Mouse (Mus musculus): ENCODE measurements around the gene Sgms2.

Sgms2 gene

GRCm38 (mm10) chr3:131364194-131364593 lies 127.0 kb downstream of the Sgms2 start:
- in situ Hi-C loops (cut with MboI, MseI) = loop anchor here (10.0 to 25.0 kb wide), 6 partner anchors 269 to 1148 kb away; no protein-coding TSS in a partner anchor

GRCm38 (mm10) chr3:131363602-131364001 lies 127.6 kb downstream of the Sgms2 start:
- in situ Hi-C loops (cut with MboI, MseI) = loop anchor here (10.0 to 25.0 kb wide), 6 partner anchors 269 to 1149 kb away; no protein-coding TSS in a partner anchor

- in situ Hi-C loops (cut with MboI, MseI) = loop anchor here (10.0 to 25.0 kb wide), 6 partner anchors 267 to 1150 kb away; no protein-coding TSS in a partner anchor
Measured at GRCm38 (mm10) chr3:131361960-131362359, 129.3 kb downstream of the Sgms2 start.

GRCm38 (mm10) chr3:131359011-131359410 lies 132.2 kb downstream of the Sgms2 start:
- in situ Hi-C loops (cut with MboI, MseI) = loop anchor here (10.0 to 25.0 kb wide), 6 partner anchors 196 to 1153 kb away; no protein-coding TSS in a partner anchor

GRCm38 (mm10) chr3:131358205-131358604 lies 133.0 kb downstream of the Sgms2 start:
- in situ Hi-C loops (cut with MboI, MseI) = loop anchor here (10.0 to 25.0 kb wide), 6 partner anchors 197 to 1154 kb away; no protein-coding TSS in a partner anchor

- in situ Hi-C loops (cut with MboI, MseI) = loop anchor here (10.0 to 25.0 kb wide), 6 partner anchors 197 to 1155 kb away; no protein-coding TSS in a partner anchor
Measured at GRCm38 (mm10) chr3:131357643-131358042, 133.6 kb downstream of the Sgms2 start.

- in situ Hi-C loops (cut with MboI, MseI) = loop anchor here (10.0 to 25.0 kb wide), 6 partner anchors 199 to 1156 kb away; no protein-coding TSS in a partner anchor
Measured at GRCm38 (mm10) chr3:131356026-131356425, 135.2 kb downstream of the Sgms2 start.

- in situ Hi-C loops (cut with MboI, MseI) = loop anchor here (10.0 to 25.0 kb wide), 6 partner anchors 204 to 1162 kb away; no protein-coding TSS in a partner anchor
Measured at GRCm38 (mm10) chr3:131350539-131350938, 140.7 kb downstream of the Sgms2 start.

GRCm38 (mm10) chr3:131349013-131349412 lies 142.2 kb downstream of the Sgms2 start:
- in situ Hi-C loops (cut with MboI, MseI) = loop anchor here (25.0 kb wide), 2 partner anchors 1313 to 1363 kb away; no protein-coding TSS in a partner anchor

- in situ Hi-C loops (cut with MboI, MseI) = loop anchor here (25.0 kb wide), 2 partner anchors 1314 to 1364 kb away; no protein-coding TSS in a partner anchor
Measured at GRCm38 (mm10) chr3:131348579-131348950, 142.6 kb downstream of the Sgms2 start.

GRCm38 (mm10) chr3:131347831-131348578 lies 143.2 kb downstream of the Sgms2 start:
- in situ Hi-C loops (cut with MboI, MseI) = loop anchor here (25.0 kb wide), 2 partner anchors 1314 to 1364 kb away; no protein-coding TSS in a partner anchor

- in situ Hi-C loops (cut with MboI, MseI) = loop anchor here (25.0 kb wide), 2 partner anchors 1316 to 1366 kb away; no protein-coding TSS in a partner anchor
Measured at GRCm38 (mm10) chr3:131345903-131346302, 145.3 kb downstream of the Sgms2 start.

- in situ Hi-C loops (cut with MboI, MseI) = loop anchor here (25.0 kb wide), 2 partner anchors 1319 to 1369 kb away; no protein-coding TSS in a partner anchor
Measured at GRCm38 (mm10) chr3:131343311-131343710, 147.9 kb downstream of the Sgms2 start.

- in situ Hi-C loops (cut with MboI, MseI) = loop anchor here (25.0 kb wide), 2 partner anchors 1321 to 1371 kb away; no protein-coding TSS in a partner anchor
Measured at GRCm38 (mm10) chr3:131340885-131341284, 150.3 kb downstream of the Sgms2 start.

GRCm38 (mm10) chr3:131339280-131339679 lies 151.9 kb downstream of the Sgms2 start:
- in situ Hi-C loops (cut with MboI, MseI) = loop anchor here (25.0 kb wide), 2 partner anchors 1323 to 1373 kb away; no protein-coding TSS in a partner anchor

- in situ Hi-C loops (cut with MboI, MseI) = loop anchor here (25.0 kb wide), 2 partner anchors 1325 to 1375 kb away; no protein-coding TSS in a partner anchor
Measured at GRCm38 (mm10) chr3:131337749-131338148, 153.5 kb downstream of the Sgms2 start.

GRCm38 (mm10) chr3:131336629-131337028 lies 154.6 kb downstream of the Sgms2 start:
- in situ Hi-C loops (cut with MboI, MseI) = loop anchor here (25.0 kb wide), 2 partner anchors 1326 to 1376 kb away; no protein-coding TSS in a partner anchor

GRCm38 (mm10) chr3:131335117-131335547 lies 156.1 kb downstream of the Sgms2 start:
- in situ Hi-C loops (cut with MboI, MseI) = loop anchor here (25.0 kb wide), 2 partner anchors 1327 to 1377 kb away; no protein-coding TSS in a partner anchor

- in situ Hi-C loops (cut with MboI, MseI) = loop anchor here (25.0 kb wide), 2 partner anchors 1335 to 1385 kb away; no protein-coding TSS in a partner anchor
Measured at GRCm38 (mm10) chr3:131327189-131327588, 164.0 kb downstream of the Sgms2 start.

GRCm38 (mm10) chr3:131326637-131327036 lies 164.6 kb downstream of the Sgms2 start:
- in situ Hi-C loops (cut with MboI, MseI) = loop anchor here (25.0 kb wide), 2 partner anchors 1336 to 1386 kb away; no protein-coding TSS in a partner anchor

GRCm38 (mm10) chr3:131322081-131322815 lies 169.0 kb downstream of the Sgms2 start:
- in situ Hi-C loops (cut with MboI, MseI) = no loop called here

All from T-helper 17 cell (primary cell).